Mouse (Mus musculus) urinary bladder, adult 18-20 months (tissue): Measurements from ENCODE around the gene Gpr68.

Source experiments
- DNase-seq, 2 experiments: peaks; one replicate each; pipeline ENCODE4 v3.0.0; 2022; ENCODE audit warnings: low spot score in 2 of 2, mixed read lengths in 2 of 2

The Gpr68 gene

DNA sequence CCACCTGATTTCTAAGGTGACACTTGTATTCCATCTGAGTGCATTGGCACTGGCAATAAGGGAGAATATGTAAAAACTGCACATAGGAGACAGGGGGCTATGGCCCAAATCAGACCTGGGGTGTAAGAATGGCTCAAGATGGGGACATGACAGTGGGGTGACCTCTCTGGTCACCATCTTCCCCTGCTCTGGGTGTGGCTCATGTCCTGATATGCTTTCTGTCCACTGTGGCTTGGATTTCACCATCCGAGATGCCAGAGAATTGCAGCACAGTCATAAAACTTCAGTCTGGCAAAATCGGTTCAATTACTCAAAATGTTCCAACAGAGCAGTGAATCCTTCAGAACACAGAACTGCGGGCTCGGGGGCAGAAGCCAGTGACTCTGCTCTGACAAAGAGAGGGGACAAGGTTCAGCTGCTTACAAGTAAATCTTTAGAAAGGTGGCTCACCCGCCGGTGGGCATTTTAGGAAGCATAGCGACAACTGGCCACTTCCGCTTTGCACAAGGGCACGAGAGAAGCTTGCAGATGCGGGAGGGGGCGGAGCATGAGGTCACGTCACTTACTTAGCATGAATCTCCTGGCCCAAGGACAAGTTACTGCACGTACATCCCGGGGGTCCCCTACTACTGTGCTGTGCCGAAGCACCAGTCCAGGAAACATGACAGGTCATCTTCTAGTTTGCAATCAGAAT, 16.8 kb upstream of the Gpr68 start:
- no peak for DNase-seq

DNA sequence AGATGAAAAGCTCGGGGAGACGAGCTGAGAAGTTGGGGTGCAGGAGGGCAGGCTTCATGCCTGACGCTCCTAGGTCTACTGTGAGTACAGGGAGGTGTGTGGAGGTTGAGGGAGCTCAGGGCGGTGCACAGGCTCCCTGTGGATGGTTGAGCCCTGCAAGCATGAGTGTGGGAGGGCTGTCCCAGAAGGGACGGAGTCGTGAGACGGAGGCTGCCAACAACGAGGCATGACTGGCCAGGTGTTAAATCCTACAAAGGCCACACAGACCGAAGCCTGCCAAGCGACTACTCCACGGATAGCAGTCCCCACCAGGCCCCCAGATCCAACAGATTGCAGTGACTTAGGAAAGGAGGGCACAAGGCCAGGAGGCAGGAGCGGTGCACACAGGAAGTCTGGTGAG, 2.7 kb upstream of the Gpr68 start:
- no peak for DNase-seq

DNA sequence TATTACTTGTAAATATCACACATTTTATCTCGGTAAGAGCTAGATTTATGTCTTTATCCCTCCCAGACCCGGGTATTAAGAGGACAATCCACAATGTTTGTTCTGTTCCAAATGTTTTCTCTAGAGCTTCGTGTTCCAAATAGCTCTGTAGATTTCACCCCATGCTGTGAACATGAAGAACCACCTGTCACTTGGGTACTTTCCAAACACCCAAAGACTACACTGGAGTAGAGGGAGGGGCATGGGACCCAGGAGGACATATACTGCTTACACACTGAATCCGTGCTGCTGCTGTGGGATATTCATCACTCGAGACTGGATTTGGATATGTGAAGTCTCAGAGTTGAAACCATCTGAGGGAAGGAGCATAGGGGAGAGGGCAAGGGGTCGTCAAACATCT, 1.8 kb upstream of the Gpr68 start:
- DNase-seq = no peak

DNA sequence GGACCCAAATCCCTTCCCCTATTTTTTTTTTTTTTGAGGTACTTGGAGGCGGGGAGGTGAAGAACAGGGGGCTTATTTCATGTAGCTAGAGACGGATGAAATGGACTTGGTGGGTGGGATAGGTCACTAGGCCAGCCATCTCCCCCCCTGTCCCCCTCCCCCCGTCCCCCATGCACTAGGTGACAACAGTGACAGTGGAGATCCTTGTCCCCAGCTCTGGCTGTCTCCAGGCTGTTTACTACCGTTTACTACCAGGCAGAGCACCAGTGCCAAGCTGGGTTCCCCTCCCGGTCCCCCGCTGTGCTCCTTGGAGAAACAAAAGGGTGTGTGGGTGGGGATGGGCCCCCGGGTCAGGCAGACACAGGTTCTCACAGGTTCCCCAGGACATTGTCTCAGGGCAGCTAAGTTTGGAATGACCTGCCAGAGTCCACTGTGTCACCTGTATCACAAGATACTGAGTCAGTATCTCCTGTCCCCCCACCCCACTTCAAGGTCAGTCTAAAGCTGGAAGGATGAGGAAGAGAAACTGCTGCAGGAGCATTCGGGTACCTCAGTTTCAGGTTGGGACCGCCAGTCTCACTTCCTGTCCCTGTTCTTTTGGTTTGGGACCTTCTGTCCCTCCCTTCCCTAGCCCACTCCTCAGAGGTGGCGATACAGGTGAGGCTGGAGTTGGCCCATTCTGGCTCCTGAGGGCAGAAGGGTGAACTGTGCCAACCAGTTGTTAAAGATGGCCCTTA, 468 bp upstream of the Gpr68 start:
- DNase-seq = no peak

DNA sequence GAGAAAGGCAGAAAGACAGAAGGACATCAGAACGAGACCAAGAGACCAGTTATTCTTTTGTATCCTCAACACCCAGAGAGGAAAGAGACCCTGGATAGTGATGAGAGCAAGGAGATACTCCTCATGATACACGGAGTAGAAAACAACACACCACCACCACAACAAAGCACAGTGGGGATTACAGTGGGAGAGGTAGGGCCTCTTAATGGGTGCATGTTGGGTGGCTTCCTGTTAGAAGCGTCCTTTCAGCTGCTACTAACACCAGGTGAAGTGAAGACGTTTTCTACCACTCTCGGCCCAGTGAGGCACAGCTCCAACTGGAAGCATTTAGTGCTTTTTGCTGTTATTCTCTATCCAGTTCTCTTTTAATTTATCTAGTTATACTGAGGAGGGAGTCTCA, 1.1 kb downstream of the Gpr68 start:
- DNase-seq = no peak

DNA sequence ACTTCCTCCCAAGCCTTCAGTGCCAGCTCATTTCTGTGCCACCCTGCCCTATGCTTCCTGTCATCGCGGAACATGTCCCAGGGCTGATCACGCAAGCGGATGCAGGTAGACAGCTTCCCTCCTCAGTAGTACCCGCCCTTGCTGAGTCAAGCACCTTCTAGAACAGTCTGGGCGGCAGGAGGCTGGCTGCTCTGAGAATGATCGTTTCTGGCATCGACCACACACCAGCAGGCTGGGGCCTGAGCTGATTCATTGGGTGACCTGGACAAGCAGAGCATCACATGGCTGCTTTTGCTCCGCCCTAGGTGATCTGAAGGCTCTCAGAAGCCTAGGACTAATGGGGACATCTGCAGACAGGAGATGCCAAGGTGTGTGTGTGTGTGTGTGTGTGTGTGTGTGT, 4.2 kb downstream of the Gpr68 start:
- DNase-seq = peak in 1 of 2 experiments; percentile 15

DNA sequence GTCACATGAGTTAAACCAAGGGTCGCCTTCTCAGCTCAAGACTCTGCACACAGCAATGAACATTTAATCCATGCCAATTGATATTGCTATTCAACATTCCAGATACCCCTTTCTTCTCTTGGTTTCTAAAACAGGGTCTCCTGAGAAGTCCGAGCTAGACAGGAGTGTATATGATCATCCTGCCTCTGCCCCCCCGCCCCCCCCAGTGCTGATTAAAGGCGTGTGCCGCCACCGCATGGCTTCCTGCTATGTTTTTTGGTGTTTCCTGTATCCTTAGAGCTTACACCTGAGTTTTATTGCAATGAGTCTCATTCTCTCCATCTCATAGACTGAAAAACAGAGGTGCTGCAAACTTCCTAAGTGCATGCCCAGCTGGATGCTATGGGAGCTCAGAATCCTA, 6.6 kb downstream of the Gpr68 start:
- DNase-seq = no peak

DNA sequence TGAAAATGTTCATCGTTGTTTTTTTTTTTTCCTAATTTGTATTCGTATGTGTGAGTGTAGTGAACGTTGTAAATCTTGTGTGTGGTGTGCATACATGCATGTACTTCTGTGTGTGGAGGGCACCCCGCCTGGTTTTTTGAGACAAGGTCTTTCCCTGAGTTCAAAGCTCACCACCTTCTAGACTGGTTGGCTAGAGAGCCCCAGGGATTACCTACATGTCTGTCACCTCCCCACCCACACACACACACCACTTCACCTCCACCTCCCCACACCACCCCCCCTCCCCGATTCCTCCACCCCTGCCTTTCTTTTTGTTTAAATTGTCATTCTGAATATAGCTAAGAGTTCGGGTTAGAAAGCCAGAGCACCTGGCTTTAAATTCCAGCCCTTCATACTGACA, 7.1 kb downstream of the Gpr68 start:
- DNase-seq = no peak

DNA sequence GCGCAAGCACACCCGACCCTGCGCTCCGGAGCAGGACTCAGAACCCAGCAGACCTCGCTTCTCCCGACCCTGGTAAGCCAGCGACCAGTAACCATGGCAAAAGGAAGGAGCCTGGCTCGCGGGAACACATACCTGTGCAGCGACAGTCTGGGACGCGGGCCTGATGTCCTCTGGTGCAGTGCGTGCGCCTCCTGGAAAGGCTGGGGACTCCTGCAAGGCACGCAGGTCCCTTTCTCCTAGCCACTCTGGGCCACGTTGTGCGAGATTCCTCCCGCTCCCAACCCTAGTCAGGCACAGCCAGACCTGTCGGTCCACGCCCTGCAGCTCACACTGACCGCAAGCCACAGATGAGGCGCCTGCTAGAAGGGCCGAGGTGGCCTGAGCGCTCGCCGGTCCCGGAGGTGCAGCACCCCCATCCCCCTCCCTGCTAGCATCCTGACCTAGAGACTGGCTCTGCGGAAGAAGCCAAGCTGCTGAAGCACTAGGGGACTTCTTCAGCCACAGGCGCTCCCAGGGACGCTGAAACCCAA, 8.8 kb downstream of the Gpr68 start:
- peak; percentile 23 to 49 for DNase-seq

DNA sequence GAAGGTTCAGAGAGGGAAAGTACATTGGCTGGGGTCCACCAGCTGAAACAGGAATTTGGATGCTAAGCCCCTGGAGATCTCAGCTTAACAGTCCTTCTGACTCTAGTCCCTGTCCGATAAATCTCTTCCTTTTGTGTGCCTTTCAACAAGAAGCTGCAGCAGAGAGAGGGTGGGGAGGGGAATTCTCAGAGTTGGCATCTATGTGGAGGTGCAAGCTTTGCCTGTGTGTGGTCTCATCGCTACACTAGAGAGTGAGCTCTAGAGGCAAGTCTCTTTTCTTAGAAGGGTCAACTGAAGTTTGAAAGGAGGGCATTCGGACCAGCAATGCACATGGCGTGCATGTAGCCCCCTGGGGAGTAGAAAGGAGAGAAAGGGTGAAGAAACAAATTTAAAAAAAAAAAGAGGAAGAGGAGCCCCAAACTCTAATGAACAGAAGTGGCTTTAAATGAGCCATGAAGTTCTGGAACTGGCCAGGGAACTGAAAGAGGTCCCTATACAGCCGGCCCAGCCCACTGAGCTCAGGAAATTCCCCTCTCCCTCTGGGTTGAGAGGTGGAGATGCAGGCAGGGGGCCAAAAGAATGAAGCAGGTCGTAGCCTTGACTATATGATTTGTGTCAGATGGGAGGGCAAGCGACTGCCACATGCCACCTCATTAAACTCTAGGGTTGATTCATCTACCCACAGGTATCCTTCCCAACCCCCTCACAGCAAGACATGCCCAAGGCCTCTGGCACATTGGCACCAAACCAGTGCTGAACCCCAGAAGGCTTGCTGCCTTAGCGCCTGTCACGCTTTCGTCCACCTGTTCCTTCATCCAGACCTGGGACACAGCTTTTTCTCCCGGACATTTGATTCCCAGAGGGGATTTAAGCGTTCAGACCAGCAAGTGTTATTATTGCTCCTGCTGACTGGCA, 10.0 kb downstream of the Gpr68 start:
- DNase-seq = no peak

DNA sequence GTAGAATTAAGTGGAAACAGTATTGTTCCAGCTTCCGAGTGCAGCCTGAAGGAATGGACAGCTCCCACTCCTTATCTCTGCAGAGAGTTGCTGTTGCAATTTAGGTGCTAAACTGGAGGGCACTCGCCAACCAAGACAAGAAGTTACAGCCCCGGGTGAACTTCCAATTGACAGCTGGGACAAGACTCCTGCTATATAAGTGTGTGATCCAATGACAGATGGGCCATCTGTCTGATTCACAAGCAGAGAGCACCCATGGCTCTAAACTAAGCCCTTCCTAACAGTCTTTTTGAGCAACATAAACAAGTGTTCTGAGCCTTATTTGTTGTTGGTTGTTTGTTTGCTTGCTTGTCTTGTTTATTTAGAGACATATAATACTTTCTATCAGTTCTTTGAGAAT, 11.3 kb downstream of the Gpr68 start:
- no peak for DNase-seq

DNA sequence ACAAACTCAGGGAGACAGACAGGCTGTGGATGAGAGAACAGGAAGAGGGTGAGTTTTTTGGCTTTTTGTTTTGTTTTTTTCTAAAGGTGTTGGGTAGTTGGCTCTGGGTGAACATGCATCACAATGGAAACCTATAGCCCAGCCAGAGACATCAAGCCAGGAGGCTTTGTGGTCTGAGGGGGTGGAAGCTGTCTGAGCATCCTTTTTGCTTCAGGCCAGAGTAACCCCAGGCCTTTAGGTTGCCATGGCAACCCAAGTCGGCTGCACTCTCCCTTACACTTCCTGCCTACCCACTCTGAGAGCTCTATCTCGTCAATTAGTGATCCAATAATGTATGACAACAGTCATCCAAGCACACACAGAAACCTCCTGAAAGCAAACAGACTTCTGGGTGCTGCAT, 12.5 kb downstream of the Gpr68 start:
- DNase-seq = no peak

DNA sequence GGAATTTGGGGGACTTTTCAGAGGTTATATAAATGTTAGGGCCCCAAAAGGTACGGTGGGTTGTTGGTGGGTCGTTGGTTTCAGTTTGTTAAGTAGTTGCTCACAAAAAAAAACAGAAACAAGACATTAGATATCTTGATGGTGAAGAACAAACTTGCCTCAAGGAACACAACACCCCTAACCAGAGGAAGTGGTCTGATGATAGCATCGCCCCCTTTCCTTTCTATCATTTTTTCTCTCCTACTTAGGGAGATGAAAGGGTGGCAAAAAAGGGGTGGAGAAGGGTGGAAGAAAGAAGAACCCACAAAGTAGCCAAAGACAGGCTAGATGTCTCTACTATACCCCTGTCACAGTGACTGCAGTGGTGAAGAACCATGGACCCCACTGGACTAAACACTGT, 17.4 kb downstream of the Gpr68 start:
- DNase-seq = no peak

DNA sequence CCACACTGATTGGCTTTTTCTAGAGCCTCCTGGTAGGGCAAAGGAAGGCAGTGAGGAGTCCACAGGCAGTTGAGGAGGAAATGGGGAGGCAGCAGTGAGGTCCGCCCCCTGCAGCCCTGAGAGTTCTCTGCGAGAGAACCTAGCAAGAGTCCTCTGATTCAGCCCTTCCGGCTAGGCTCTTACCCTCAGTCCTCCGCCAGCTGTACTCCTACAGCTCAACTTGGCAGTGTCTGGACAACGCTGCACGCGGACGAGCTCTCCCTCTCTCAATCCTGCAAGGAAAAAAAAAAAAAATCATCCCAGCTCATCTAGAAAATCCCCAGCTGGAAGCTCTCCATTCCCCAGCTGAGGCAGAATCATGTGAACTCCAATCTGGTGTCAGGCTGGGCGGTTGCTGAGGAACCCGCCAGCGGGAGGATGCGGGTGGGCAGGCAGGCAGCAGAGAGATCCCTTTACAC, 20.2 kb downstream of the Gpr68 start:
- peak in 1 of 2 experiments; percentile 40 for DNase-seq

DNA sequence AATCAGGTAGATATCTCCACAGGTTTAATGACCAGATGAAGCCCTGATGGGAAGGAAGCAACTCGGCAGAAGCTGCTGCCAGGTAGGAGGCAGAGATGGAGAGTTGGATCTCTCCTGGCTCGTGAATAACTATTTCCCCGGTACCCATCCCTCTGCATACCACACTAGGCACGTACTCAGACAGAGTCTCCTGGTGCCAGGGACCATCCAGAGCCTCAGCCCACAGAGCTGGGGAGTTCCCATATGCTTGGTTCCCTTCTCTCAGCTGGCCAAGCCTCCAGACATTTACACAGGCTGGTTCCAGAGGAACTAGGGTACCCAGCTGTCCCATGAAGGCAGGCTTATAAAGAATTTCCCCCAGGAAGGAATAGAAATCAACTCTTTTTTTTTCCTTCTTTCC, 21.1 kb downstream of the Gpr68 start:
- DNase-seq = no peak

DNA sequence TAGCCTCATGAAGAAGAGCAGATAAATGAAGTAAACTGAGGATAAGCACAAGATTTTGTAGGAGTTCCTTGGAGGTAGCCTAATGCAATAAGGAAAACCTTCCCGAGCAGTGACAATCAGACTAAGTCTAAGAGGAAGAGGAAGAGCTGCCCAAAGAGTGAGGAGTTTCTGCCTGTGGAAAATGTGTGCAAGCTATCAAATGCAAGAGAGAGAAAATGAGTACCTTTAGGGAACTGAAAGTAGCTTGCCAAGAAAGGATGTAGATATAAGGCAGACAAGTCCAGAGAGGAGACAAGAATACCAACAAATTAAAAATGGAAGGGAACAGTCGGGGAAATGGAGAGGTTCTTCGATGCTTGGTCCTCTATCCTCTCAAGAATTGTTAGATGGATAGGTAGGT, 22.4 kb downstream of the Gpr68 start:
- DNase-seq = no peak

DNA sequence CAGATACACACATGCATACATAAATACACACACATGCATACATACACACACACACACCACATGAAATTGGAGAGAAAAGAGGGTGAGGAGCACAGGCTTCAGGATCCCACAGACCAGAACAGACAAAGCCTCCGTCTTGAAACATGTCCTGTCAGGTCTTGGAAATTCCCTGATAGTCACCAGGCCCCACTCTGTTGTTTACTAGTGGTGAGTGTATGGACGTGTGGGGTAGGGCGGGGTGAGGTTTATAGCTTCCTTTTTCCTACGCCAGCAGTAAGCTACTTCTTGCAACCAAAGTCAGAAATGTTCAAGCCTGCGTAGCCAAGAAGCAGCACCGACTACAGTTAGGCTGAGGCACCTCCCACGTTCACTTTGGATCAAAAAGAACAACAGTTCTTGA, 24.8 kb downstream of the Gpr68 start:
- DNase-seq = peak in 1 of 2 experiments; percentile 59

DNA sequence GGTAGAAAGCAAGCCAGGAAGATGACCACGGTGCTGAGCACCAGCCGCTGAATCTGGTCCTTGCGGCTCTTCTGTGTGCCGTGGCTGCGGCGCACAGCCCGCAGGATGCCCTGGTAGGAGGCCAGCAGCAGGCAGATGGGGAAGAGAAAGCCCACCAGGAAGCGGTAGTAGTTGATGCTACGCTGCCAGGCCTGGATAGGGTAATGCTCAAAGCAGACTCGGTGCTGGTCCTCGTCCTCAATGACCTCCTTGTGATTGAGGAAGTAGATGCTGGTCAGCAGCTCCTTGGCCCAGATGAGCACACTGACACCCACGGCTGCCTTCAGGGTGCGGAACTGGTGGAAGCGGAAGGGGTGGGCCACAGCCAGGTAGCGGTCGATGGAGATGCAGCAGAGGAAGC, 29.4 kb downstream of the Gpr68 start:
- DNase-seq = no peak

DNA sequence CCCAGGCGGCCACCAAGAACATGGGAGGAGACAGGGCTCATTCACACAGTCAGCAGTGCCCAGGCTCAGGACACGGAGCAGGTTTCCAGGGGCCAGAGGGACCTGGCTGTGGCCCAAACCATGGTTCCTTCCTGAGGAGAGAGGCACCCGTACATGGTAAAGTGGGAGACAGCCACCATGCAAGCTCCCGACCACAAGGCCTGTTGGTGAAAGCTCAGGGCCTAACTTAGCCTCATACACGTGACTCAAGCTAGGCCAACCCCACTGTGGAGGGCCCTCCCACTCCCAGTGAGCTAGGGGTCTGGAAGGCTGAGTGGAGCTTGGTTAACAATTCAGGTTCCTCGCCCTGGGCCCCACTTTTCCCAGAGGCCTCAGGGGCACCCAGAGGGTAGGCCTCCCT, 30.1 kb downstream of the Gpr68 start:
- DNase-seq = no peak

DNA sequence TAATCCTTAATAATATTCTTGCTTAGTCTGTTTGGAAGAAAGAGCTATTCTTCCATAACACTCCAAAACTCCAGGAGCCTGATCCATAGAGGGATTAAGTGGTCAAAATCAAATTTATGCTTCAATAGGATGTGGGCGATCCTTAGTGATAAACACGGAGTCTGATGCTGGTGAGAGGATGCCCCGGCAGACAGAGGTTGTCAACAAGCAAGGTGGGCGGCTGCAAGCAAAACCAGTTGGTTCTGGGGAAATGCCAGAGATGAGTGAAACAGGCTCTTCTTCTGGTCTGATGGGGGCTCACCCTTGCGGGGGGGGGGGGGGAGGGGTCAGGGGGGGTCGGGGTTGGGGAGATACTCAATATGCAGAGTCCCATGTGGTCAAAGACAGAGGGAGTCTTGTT, 32.0 kb downstream of the Gpr68 start:
- no peak for DNase-seq

DNA sequence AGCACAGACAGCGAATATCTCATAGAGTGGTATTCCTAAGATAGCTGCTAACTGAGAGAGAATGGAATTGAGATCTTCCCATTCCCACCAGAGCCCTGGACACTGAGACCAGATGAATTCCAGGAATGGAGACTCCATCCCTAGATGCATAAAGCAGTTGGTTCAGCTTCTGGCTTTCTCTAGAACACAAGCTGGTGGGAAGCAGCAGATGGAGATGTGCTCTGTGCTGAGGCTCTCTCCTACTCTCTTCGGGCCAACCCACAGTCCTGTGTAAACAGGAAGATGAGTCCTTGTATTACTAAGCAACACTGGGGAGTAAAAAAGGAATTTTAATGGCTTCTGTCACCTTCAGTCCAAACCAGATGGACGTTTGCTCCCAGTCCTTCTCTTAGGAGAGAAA, 32.4 kb downstream of the Gpr68 start:
- no peak for DNase-seq

DNA sequence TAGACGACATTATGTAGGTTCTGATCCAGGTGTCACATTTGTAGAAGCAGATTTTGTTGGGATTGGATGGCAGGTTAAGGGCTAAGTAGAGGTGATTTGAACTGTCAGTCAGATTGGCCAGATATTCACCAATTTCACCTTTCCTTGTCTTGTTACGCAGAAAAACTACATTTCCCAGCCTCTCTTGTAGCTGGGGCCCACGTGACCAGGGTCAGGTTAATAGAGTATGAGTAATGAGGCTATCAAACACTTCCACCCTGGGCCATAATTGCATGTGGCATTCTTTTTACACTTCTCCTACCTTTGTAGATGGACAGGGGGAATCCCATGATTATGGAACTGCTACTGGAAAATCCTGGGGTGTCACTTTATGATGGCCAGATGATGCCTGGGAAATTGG, 34.4 kb downstream of the Gpr68 start:
- no peak for DNase-seq
